Mouse (Mus musculus) limb, embryonic 10.5 days (tissue): ENCODE results near the gene Aunip. TPM values are rescaled to one million over a fixed set of nuclear protein-coding genes. Genes with fewer than 3 reads are reported as not detected.

Experiments used
- DNase-seq: peaks from one replicate; pipeline ENCODE4 v3.0.0-alpha.2; 2017; ENCODE audit warnings: low spot score
- H3K27ac ChIP-seq: fragments of 300-500 bp; sonication (generic); 2 replicates; pipeline ENCODE4 v1.5.1; 2016; ENCODE audit warnings: mild to moderate bottlenecking
- H3K27me3 ChIP-seq: fragments of 300-500 bp; sonication (generic); 2 replicates; pipeline ENCODE4 v1.6.1; 2016; ENCODE audit warnings: low read depth, mild to moderate bottlenecking; ENCODE audit not compliant: poor library complexity, severe bottlenecking
- H3K36me3 ChIP-seq: fragments of 300-500 bp; sonication (generic); 2 replicates; pipeline ENCODE4 v1.6.1; 2016; ENCODE audit warnings: mild to moderate bottlenecking, moderate library complexity
- H3K4me1 ChIP-seq: fragments of 300-500 bp; sonication (generic); 2 replicates; pipeline ENCODE4 v1.6.1; 2016
- H3K4me3 ChIP-seq: fragments of 300-500 bp; sonication (generic); 2 replicates; pipeline ENCODE4 v1.5.1; 2016; ENCODE audit warnings: mild to moderate bottlenecking, moderate library complexity
- H3K9me3 ChIP-seq: fragments of 300-500 bp; sonication (generic); replicated peaks from 2 replicates; pipeline ENCODE4 v1.6.1; 2016; ENCODE audit warnings: mild to moderate bottlenecking
- WGBS: fragments of 180-500 bp; shearing (Covaris S2); methylation state at CpG from one replicate; pipeline ENCODE4 v1.1.7; 2016; 5-methylcytosine and 5-hydroxymethylcytosine counted together
- polyA plus RNA-seq: library from polyadenylated mRNA; unstranded; fragments of >200 nt; fragmentation: Nextera tagmentation; extraction: Ambion mirVana; gene quantifications from 2 replicates; pipeline ENCODE4 v1.2.1, GENCODE M21; 2016

Aunip gene
- polyA plus RNA-seq, 1 experiment from 2014 or later: 21.9 TPM

GRCm38 (mm10) chr4:134476899-134477298 is 33.9 kb upstream of the Aunip start:
- Histone ChIP-seq H3K9me3 (no peaks in the 10 kb centered on the region), H3K4me1 (no peaks in the 10 kb centered on the region), H3K36me3 (peaks cover 51% of the 10 kb centered on the region), H3K27me3 (no peaks in the 10 kb centered on the region), H3K27ac (no peak overlapping the region), H3K4me3 (no peak overlapping the region)
- no peak for DNase-seq
- 93% methylated on average over 8 of the region's 8 CpGs for WGBS

GRCm38 (mm10) chr4:134478031-134478430 is 32.8 kb upstream of the Aunip start:
- 10% methylated on average over 9 of the region's 9 CpGs for WGBS
- Histone ChIP-seq H3K36me3 (peaks cover 39% of the 10 kb centered on the region), H3K4me1 (no peaks in the 10 kb centered on the region), H3K27me3 (peaks cover 9% of the 10 kb centered on the region), H3K4me3 (no peak overlapping the region), H3K27ac (no peak overlapping the region), H3K9me3 (no peaks in the 10 kb centered on the region)
- DNase-seq: peak; percentile 94

- Histone ChIP-seq H3K9me3 (no peaks in the 10 kb centered on the region), H3K36me3 (peaks cover 25% of the 10 kb centered on the region), H3K4me3 (no peak overlapping the region), H3K4me1 (no peaks in the 10 kb centered on the region), H3K27ac (no peak overlapping the region), H3K27me3 (peaks cover 12% of the 10 kb centered on the region)
- WGBS: 88% methylated on average over 4 of the region's 4 CpGs
- DNase-seq: no peak
These were observed 31.0 kb upstream of the Aunip start for GRCm38 (mm10) chr4:134479839-134480238.

GRCm38 (mm10) chr4:134480864-134481263 is 29.9 kb upstream of the Aunip start:
- H3K9me3 ChIP-seq: no peaks in the 10 kb centered on the region
- peaks cover 12% of the 10 kb centered on the region for H3K27me3 ChIP-seq
- WGBS: 24% methylated on average over 6 of the region's 6 CpGs
- H3K36me3 ChIP-seq: peaks cover 14% of the 10 kb centered on the region
- H3K4me1 ChIP-seq: no peaks in the 10 kb centered on the region
- peak; percentile 86 for DNase-seq
- no peak overlapping the region for H3K27ac ChIP-seq
- no peak overlapping the region for H3K4me3 ChIP-seq

- peaks cover 12% of the 10 kb centered on the region for H3K27me3 ChIP-seq
- peaks cover 10% of the 10 kb centered on the region for H3K36me3 ChIP-seq
- no peaks in the 10 kb centered on the region for H3K4me1 ChIP-seq
- no peaks in the 10 kb centered on the region for H3K9me3 ChIP-seq
- WGBS: 60% methylated on average over 6 of the region's 6 CpGs
- no peak for DNase-seq
- no peak overlapping the region for H3K4me3 ChIP-seq
- no peak overlapping the region for H3K27ac ChIP-seq
These were observed 29.5 kb upstream of the Aunip start for GRCm38 (mm10) chr4:134481270-134481669.

- WGBS: 87% methylated on average over 8 of the region's 8 CpGs
- Histone ChIP-seq H3K9me3 (no peaks in the 10 kb centered on the region), H3K27me3 (peaks cover 12% of the 10 kb centered on the region), H3K27ac (no peak overlapping the region), H3K4me1 (no peaks in the 10 kb centered on the region), H3K36me3 (no peaks in the 10 kb centered on the region), H3K4me3 (no peak overlapping the region)
- DNase-seq: no peak
These were observed 28.4 kb upstream of the Aunip start for GRCm38 (mm10) chr4:134482442-134482841.

- Histone ChIP-seq H3K27ac (no peak overlapping the region), H3K27me3 (peaks cover 12% of the 10 kb centered on the region), H3K4me3 (no peak overlapping the region), H3K4me1 (no peaks in the 10 kb centered on the region), H3K36me3 (no peaks in the 10 kb centered on the region), H3K9me3 (no peaks in the 10 kb centered on the region)
- no peak for DNase-seq
- 73% methylated on average over 6 of the region's 6 CpGs for WGBS
These were observed 27.6 kb upstream of the Aunip start for GRCm38 (mm10) chr4:134483078-134483688.

- Histone ChIP-seq H3K4me1 (no peaks in the 10 kb centered on the region), H3K9me3 (no peaks in the 10 kb centered on the region), H3K36me3 (no peaks in the 10 kb centered on the region), H3K27me3 (peaks cover 12% of the 10 kb centered on the region), H3K4me3 (no peak overlapping the region), H3K27ac (no peak overlapping the region)
- no peak for DNase-seq
- 61% methylated on average over 6 of the region's 6 CpGs for WGBS
These were observed 27.1 kb upstream of the Aunip start for GRCm38 (mm10) chr4:134483696-134484095.

- Histone ChIP-seq H3K27ac (no peak overlapping the region), H3K4me1 (no peaks in the 10 kb centered on the region), H3K9me3 (no peaks in the 10 kb centered on the region), H3K27me3 (peaks cover 12% of the 10 kb centered on the region), H3K36me3 (no peaks in the 10 kb centered on the region), H3K4me3 (no peak overlapping the region)
- no peak for DNase-seq
- WGBS: 86% methylated on average over 10 of the region's 10 CpGs
These were observed 26.6 kb upstream of the Aunip start for GRCm38 (mm10) chr4:134484231-134484630.

- no peaks in the 10 kb centered on the region for H3K9me3 ChIP-seq
These were observed 25.5 kb upstream of the Aunip start for GRCm38 (mm10) chr4:134485151-134485900.

GRCm38 (mm10) chr4:134488211-134488610 is 22.6 kb upstream of the Aunip start:
- Histone ChIP-seq H3K4me3 (no peak overlapping the region), H3K9me3 (no peaks in the 10 kb centered on the region), H3K36me3 (no peaks in the 10 kb centered on the region), H3K4me1 (no peaks in the 10 kb centered on the region), H3K27me3 (0 out of 2 replicates have a peak, but pooled peaks cover under 1% of the 10 kb centered on the region), H3K27ac (no peak overlapping the region)
- WGBS: 93% methylated on average over 5 of the region's 5 CpGs
- DNase-seq: no peak

More at GRCm38 (mm10) chr4:134485151-134485900, 25.5 kb upstream of the Aunip start:
- H3K4me3 ChIP-seq: no peak overlapping the region
- no peak overlapping the region for H3K27ac ChIP-seq
- H3K36me3 ChIP-seq: no peaks in the 10 kb centered on the region
- WGBS: 84% methylated on average over 5 of the region's 5 CpGs
- DNase-seq: no peak
- H3K27me3 ChIP-seq: peaks cover 12% of the 10 kb centered on the region
- H3K4me1 ChIP-seq: no peaks in the 10 kb centered on the region

- no peak for DNase-seq
- Histone ChIP-seq H3K27ac (no peak overlapping the region), H3K4me3 (no peak overlapping the region), H3K9me3 (no peaks in the 10 kb centered on the region), H3K27me3 (no peaks in the 10 kb centered on the region), H3K4me1 (peaks cover 8% of the 10 kb centered on the region), H3K36me3 (no peaks in the 10 kb centered on the region)
- WGBS: 92% methylated on average over 11 of the region's 11 CpGs
These were observed 20.7 kb upstream of the Aunip start for GRCm38 (mm10) chr4:134489986-134490665.

GRCm38 (mm10) chr4:134491716-134492115 is 19.1 kb upstream of the Aunip start:
- peaks cover 14% of the 10 kb centered on the region for H3K4me1 ChIP-seq
- peaks cover 6% of the 10 kb centered on the region; the same call in 1 of the 2 replicates for H3K27me3 ChIP-seq
- 83% methylated on average over 6 of the region's 6 CpGs for WGBS
- H3K9me3 ChIP-seq: no peaks in the 10 kb centered on the region
- DNase-seq: no peak
- H3K27ac ChIP-seq: 0 out of 2 replicates have a peak overlapping the region, but pooled peaks have one; percentile 19
- no peaks in the 10 kb centered on the region for H3K36me3 ChIP-seq
- H3K4me3 ChIP-seq: no peak overlapping the region
